Mouse (Mus musculus) cerebellum, adult 11-12 months (tissue): ENCODE results near the gene Dlx4.

Experiments used
- DNase-seq: peaks from one replicate; pipeline ENCODE4 v3.0.0; 2022

Gene Dlx4

DNA sequence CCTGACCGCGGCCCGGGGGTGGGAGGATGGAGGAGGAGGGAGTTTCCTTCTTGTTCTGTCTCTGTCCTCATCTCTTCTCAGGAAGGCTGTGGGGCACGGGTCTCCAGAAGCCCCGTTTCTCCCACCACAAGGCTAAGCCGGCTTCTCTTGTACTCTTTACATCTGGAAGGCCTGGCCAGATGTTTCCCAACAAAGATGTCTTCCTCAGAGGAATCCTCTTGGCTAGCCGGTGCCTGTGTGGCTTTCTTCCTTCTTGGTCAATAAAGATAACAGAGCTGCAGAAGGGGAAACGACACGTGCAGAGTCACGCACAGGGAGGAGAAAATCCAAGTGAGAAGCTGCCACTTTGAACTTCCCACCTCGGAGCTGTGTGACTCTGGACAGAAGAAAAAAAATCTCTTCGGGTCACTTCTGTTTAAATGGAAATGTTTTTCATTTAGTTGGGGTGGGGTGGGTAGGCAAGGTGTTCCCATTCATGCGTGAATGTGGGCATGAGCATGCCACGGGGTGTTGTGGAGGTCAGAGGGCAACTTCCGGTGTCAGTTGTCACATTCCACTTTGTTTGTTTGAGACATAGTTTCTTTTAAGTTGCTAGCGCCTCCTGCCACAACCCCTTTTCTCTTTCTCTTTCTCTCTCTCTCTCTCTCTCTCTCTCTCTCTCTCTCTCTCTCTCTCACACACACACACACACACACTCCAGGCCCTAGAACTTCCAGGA, 44.8 kb downstream of the Dlx4 start:
- DNase-seq = no peak

DNA sequence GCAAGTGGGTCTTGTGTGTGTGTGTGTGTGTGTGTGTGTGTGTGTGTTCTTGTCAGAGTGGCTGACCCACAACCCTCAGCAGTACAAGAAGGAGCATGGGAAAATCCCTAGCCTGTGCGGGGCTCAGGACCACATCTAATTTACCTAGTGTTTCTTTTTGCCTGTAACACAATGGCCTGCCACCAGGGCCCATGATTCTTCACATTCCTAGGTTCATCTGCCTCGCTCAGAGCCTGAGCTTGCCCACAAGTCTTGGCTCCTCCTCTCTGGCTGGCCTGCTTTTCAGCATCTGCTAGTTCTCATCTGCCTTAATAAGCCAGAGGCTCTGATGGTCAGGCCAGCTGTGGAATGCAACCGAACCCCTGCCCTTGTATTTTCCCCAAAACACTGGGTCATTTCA, 45.7 kb downstream of the Dlx4 start:
- DNase-seq = no peak

DNA sequence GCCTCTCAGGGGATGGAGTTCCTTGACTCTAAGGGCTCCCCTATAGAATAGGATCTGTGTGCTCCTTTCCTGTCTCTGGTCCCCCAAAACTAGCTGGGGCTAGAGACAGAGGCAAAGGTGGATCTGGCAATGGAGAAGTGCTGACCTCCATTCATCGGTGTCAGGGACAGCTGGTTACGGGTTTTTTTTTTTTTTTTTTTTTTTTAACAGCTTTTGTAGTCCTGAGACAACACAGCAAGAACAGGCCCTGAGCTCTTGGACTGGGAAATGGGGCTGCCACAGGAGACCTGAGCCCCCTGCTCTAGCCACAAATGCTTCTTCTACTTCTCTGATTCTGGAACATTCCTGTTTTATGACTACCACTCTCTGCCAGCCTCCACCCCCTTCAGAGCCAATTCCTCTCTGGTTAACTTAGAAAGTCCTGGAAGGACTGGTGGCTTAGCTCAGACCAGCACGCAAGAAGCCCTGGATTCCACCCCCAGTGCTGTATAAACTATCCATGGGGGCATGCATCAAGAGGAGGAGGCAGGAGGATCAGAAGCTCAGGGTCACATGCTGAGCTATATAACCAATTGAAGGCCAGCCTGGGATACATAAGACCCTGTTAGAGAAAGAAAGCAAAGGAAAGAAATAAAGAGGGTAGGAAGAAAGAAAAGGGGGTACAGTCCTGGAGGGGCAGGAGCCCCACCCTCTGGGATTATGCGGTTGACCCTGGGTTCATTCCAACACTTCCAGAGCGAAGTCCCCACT, 47.5 kb downstream of the Dlx4 start:
- DNase-seq = no peak

DNA sequence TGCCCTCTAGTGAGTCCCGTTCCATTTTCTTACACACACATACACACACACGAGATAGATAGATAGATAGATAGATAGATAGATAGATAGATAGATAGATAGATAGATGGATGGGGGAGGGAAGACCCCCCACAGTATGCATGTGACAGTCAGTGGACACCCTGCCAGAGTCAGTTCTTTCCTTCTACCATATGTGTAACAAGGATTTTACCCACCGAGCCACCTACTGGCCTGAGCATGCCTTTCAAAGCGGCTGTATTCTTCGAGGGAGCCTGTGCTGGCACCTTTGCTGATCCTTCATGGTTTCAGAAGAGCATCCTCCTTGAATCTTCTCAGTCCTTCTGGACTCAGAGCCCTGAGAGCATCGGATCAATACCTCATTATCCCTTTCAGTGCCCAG, 48.2 kb downstream of the Dlx4 start:
- DNase-seq = no peak

DNA sequence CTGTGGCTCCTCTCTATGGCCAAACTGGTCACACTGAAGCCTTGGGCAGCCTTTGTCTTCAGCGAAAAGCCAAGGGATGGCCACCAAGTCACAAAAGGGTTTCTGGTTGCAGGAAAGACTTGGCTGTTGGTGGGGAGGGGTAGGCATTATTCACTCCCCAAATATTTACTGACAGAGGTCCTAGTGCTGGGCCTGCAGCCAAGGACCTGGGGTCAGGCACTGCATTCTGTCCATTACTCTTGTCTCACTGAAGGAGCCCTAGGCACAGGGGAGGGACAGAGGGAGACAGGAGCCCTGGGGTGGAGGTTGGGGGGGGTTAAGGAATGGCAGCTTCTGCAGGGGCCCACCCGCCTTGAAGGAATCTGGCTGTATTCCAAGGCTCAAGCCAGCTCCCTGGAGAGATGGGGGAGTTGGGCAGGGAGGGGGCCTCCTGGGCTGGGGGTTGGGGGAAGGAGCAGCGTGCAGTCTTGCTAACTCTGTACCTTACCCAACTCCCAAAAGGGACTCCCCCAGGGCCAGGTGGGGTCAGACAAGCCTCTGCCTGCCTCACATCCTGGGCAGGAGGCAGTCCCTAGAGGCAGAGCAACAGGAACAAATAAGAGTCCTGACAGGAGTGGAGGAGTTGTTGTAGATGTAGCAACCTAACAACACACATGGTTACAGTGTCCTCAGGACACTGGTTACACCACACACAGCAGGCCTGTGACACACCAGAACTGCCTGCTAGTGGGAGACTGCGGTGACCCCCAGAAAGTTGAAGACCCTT, 49.3 kb downstream of the Dlx4 start:
- DNase-seq = no peak

DNA sequence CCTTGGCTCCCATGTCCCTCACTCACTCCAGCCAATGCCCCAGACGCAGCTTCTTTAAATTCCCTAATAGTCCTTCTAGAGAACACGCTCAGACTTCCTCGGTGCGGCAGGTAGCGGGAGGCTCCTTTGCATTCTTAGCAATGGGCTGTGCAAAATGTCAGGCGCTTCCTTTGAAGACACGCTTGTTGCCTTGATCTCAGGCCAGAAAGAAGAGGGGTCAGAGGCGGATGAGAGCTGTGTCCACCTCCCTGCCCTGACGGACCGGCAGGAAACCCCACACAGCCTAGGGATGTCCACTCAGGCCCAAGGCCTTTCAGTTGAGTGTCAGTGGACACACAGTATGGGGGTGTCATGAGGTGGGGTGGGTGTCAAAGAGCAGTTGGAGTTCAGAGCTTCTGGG, 50.5 kb downstream of the Dlx4 start:
- DNase-seq = no peak

DNA sequence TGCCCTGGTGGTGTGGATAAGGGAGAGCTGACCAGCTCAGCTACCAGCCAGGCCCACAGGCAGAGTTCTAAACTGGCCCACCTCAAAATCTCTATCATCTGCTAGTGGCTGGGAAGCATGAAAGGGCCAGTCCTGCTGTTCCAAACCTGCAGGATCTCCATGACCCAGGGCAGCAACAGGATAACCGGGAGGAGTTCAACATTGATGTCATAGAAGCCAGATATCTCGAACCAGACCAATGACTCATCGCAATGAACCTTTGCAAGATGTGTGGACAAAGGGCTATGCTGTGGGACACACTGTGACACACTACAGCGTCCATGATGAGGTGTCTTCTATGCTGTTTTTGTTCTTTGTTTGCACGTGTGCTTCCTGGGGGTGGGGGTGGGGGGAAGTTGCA, 53.0 kb downstream of the Dlx4 start:
- DNase-seq = no peak
